Mouse (Mus musculus) liver, adult 2 months (tissue): Measurements from ENCODE around the gene Rbm7. TPM values are rescaled to one million over a fixed set of nuclear protein-coding genes. Genes with fewer than 3 reads are reported as not detected.
A peak's percentile ranks its signal among the peaks of the same experiment; 100 is the strongest.

Experiments used
- DNase-seq: peaks from one replicate; pipeline ENCODE4 v3.0.0-alpha.2; 2011; ENCODE audit warnings: low read depth, low spot score; ENCODE audit errors: extremely low read depth
- H3K27ac ChIP-seq: fragments of 200-500 bp; replicated peaks from 2 replicates; pipeline ENCODE4 v1.5.1; 2012; ENCODE audit warnings: low read depth, mild to moderate bottlenecking, control low read depth, inconsistent platforms, low read length; ENCODE audit not compliant: insufficient read depth
- H3K27me3 ChIP-seq: fragments of 200-500 bp; 2 replicates; pipeline ENCODE4 v1.6.1; 2012; ENCODE audit warnings: mild to moderate bottlenecking, moderate library complexity, low read length, inconsistent platforms; ENCODE audit not compliant: control insufficient read depth, insufficient read depth
- H3K36me3 ChIP-seq: fragments of 200-500 bp; 2 replicates; pipeline ENCODE4 v1.6.1; 2012; ENCODE audit warnings: low read length, inconsistent platforms; ENCODE audit not compliant: control insufficient read depth, insufficient read depth
- H3K4me1 ChIP-seq: fragments of 200-500 bp; 2 replicates; pipeline ENCODE4 v1.6.1; 2011; ENCODE audit warnings: low read length; ENCODE audit not compliant: control insufficient read depth, insufficient read depth
- H3K4me3 ChIP-seq: fragments of 200-500 bp; 2 replicates; pipeline ENCODE4 v1.5.1; 2011; ENCODE audit warnings: low read depth, mild to moderate bottlenecking, control low read depth, low read length, moderate library complexity; ENCODE audit not compliant: insufficient read depth
- H3K79me2 ChIP-seq: fragments of 200-500 bp; 2 replicates; pipeline ENCODE4 v1.6.1; 2012; ENCODE audit warnings: inconsistent platforms, mild to moderate bottlenecking, low read length, moderate library complexity; ENCODE audit not compliant: control insufficient read depth, insufficient read depth
- H3K9ac ChIP-seq: fragments of 200-500 bp; 2 replicates; pipeline ENCODE4 v1.6.1; 2012; ENCODE audit warnings: low read depth, mild to moderate bottlenecking, control low read depth, inconsistent platforms, low read length
- CTCF ChIP-seq: fragments of 200-500 bp; IDR thresholded peaks from 2 replicates; pipeline ENCODE4 v1.5.1; 2011; ENCODE audit warnings: low read depth, low read length, control low read depth
- POLR2A ChIP-seq: fragments of 200-500 bp; IDR thresholded peaks from 2 replicates; pipeline ENCODE4 v1.6.1; 2011; ENCODE audit warnings: low read length, control low read depth; ENCODE audit not compliant: insufficient read depth; ENCODE audit errors: extremely low read depth
- WGBS: fragments of 180-500 bp; shearing (Covaris S2); methylation state at CpG from one replicate; pipeline ENCODE4 v1.1.7; 2018; 5-methylcytosine and 5-hydroxymethylcytosine counted together
- polyA plus RNA-seq: library from polyadenylated mRNA; depleted of rRNA; stranded (reverse); fragments of >200 nt; gene quantifications from 2 replicates; pipeline ENCODE4 v1.2.3, GENCODE M21; 2012; rRNA removed
- total RNA-seq: library from RNA; depleted of rRNA; stranded (reverse); fragments of >200 nt; gene quantifications from 2 replicates; pipeline ENCODE4 v1.2.3, GENCODE M21; 2014; rRNA removed

Gene Rbm7
- total and polyA plus RNA-seq, 2 experiments: 17.9 to 57.7 TPM

- no peaks in the 10 kb centered on the region for H3K27me3 ChIP-seq
- H3K79me2 ChIP-seq: no peaks in the 10 kb centered on the region
- TF ChIP-seq POLR2A: no peak
- TF ChIP-seq CTCF: no peak
- H3K4me3 ChIP-seq: no peak overlapping the region
- DNase-seq: no peak
- 90% methylated on average over 17 of the region's 17 CpGs for WGBS
- no peak overlapping the region for H3K27ac ChIP-seq
- no peaks in the 10 kb centered on the region for H3K36me3 ChIP-seq
- no peaks in the 10 kb centered on the region for H3K4me1 ChIP-seq
- no peak overlapping the region for H3K9ac ChIP-seq
Observed at GRCm38 (mm10) chr9:48450066-48450465, 45.0 kb downstream of the Rbm7 start.

GRCm38 (mm10) chr9:48447783-48448209 lies 47.3 kb downstream of the Rbm7 start:
- no peaks in the 10 kb centered on the region for H3K27me3 ChIP-seq
- TF ChIP-seq POLR2A (no peak), CTCF (peak; percentile 7; the same call in 1 of the 2 replicates)
- WGBS: 19% methylated on average over 5 of the region's 5 CpGs
- no peak overlapping the region for H3K27ac ChIP-seq
- H3K4me3 ChIP-seq: no peak overlapping the region
- no peaks in the 10 kb centered on the region for H3K36me3 ChIP-seq
- DNase-seq: peak; percentile 39
- no peaks in the 10 kb centered on the region for H3K79me2 ChIP-seq
- no peak overlapping the region for H3K9ac ChIP-seq
- H3K4me1 ChIP-seq: no peaks in the 10 kb centered on the region

- Histone ChIP-seq H3K36me3 (no peaks in the 10 kb centered on the region), H3K79me2 (no peaks in the 10 kb centered on the region), H3K4me1 (no peaks in the 10 kb centered on the region), H3K9ac (no peak overlapping the region), H3K27me3 (no peaks in the 10 kb centered on the region), H3K27ac (no peak overlapping the region), H3K4me3 (no peak overlapping the region)
- DNase-seq: no peak
- no peak for TF ChIP-seq CTCF
- no peak for TF ChIP-seq POLR2A
- WGBS: 79% methylated on average over 2 of the region's 2 CpGs
Observed at GRCm38 (mm10) chr9:48444821-48445220, 50.3 kb downstream of the Rbm7 start.

GRCm38 (mm10) chr9:48443873-48444272 lies 51.2 kb downstream of the Rbm7 start:
- Histone ChIP-seq H3K9ac (no peak overlapping the region), H3K79me2 (no peaks in the 10 kb centered on the region), H3K4me1 (no peaks in the 10 kb centered on the region), H3K27me3 (no peaks in the 10 kb centered on the region), H3K36me3 (no peaks in the 10 kb centered on the region), H3K27ac (no peak overlapping the region), H3K4me3 (no peak overlapping the region)
- WGBS: 75% methylated on average over 1 of the region's 1 CpGs
- TF ChIP-seq CTCF (no peak), POLR2A (no peak)
- no peak for DNase-seq

Other genes with a start within 250 kb of the Rbm7 start
- 8.7 and 21.4 TPM in 2 replicates for gene Nxpe2, start 141.8 kb downstream of the Rbm7 start, total RNA-seq
- 11.7 and 12.6 TPM in 2 replicates for gene Nxpe2, start 141.8 kb downstream of the Rbm7 start, polyA plus RNA-seq
- 45.2 and 49.6 TPM in 2 replicates for gene Rexo2, start 14.7 kb downstream of the Rbm7 start, total RNA-seq
- 90.7 and 101 TPM in 2 replicates for gene Rexo2, start 14.7 kb downstream of the Rbm7 start, polyA plus RNA-seq
- 26.2 and 29.4 TPM in 2 replicates for gene Gm5617, start 143 bp upstream of the Rbm7 start, total RNA-seq
- 70.8 and 82.8 TPM in 2 replicates for gene Gm5617, start 143 bp upstream of the Rbm7 start, polyA plus RNA-seq
- 306 and 460 TPM in 2 replicates for gene Nnmt, start 109.9 kb upstream of the Rbm7 start, total RNA-seq
- gene Nnmt, start 109.9 kb upstream of the Rbm7 start, polyA plus RNA-seq: 45.7 and 126 TPM in 2 replicates